Mouse (Mus musculus): ENCODE results near the gene Cyb5r1.
"Not testable (repeated sequence)": the region's sequence is repeated elsewhere in the genome, so short reads cannot be mapped to it uniquely, and the experiment has no call there.

Gene Cyb5r1

GRCm38 (mm10) chr1:134414501-134415167, 9.3 kb downstream of the Cyb5r1 start:
- no peak for DNase-seq

GRCm38 (mm10) chr1:134415168-134415831, 9.9 kb downstream of the Cyb5r1 start, which contains the start of gene Adipor1:
Adipor1 (plus strand) TSS chr1:134415378.
- peak; percentile 98 to 99 for DNase-seq

GRCm38 (mm10) chr1:134418414-134418975, 13.1 kb downstream of the Cyb5r1 start:
- DNase-seq, result no peak

- no peak for DNase-seq
Observed at GRCm38 (mm10) chr1:134419176-134419575, 13.8 kb downstream of the Cyb5r1 start.

GRCm38 (mm10) chr1:134419751-134420458, 14.5 kb downstream of the Cyb5r1 start:
- DNase-seq, result no peak

GRCm38 (mm10) chr1:134423911-134424310, 18.6 kb downstream of the Cyb5r1 start:
- no peak for DNase-seq

GRCm38 (mm10) chr1:134426289-134426688, 20.9 kb downstream of the Cyb5r1 start:
- no peak for DNase-seq

GRCm38 (mm10) chr1:134433002-134433401, 27.6 kb downstream of the Cyb5r1 start:
- no peak for DNase-seq

- no peak for DNase-seq
Observed at GRCm38 (mm10) chr1:134433473-134433872, 28.1 kb downstream of the Cyb5r1 start.

GRCm38 (mm10) chr1:134435414-134435813, 30.1 kb downstream of the Cyb5r1 start:
- no peak for DNase-seq

- DNase-seq, result no peak
Observed at GRCm38 (mm10) chr1:134440437-134440836, 35.1 kb downstream of the Cyb5r1 start.

GRCm38 (mm10) chr1:134441737-134442136, 36.4 kb downstream of the Cyb5r1 start:
- DNase-seq, result not testable (repeated sequence)

- DNase-seq, result no peak
Observed at GRCm38 (mm10) chr1:134442394-134442793, 37.0 kb downstream of the Cyb5r1 start.

GRCm38 (mm10) chr1:134443288-134443687, 37.9 kb downstream of the Cyb5r1 start:
- DNase-seq, result not testable (repeated sequence)

GRCm38 (mm10) chr1:134445418-134445817, 40.1 kb downstream of the Cyb5r1 start:
- no peak for DNase-seq

- DNase-seq, result not testable (repeated sequence)
Observed at GRCm38 (mm10) chr1:134448537-134448936, 43.2 kb downstream of the Cyb5r1 start.

GRCm38 (mm10) chr1:134450201-134450600, 44.8 kb downstream of the Cyb5r1 start:
- no peak for DNase-seq

GRCm38 (mm10) chr1:134450986-134451385, 45.6 kb downstream of the Cyb5r1 start:
- DNase-seq, result peak; percentile 53 to 57

- peak; percentile 95 to 99 for DNase-seq
Observed at GRCm38 (mm10) chr1:134454904-134455824, 49.8 kb downstream of the Cyb5r1 start, which contains the start of gene Klhl12. Klhl12 (plus strand) TSS chr1:134455531.

GRCm38 (mm10) chr1:134456060-134456459, 50.7 kb downstream of the Cyb5r1 start:
- no peak for DNase-seq

- DNase-seq, result no peak
Observed at GRCm38 (mm10) chr1:134458139-134458727, 52.9 kb downstream of the Cyb5r1 start.

Data from cerebellum, adult 18-20 months (tissue).